Mouse (Mus musculus): Measurements from ENCODE around the gene Edc3. TPM values are rescaled to one million over a fixed set of nuclear protein-coding genes. Genes with fewer than 3 reads are reported as not detected.
A peak's percentile ranks its signal among the peaks of the same experiment; 100 is the strongest.

Edc3 gene
- polyA plus RNA-seq, 1 experiment from 2014 or later: 23.7 TPM

GRCm38 (mm10) chr9:57668277-57668676 is 40.1 kb upstream of the Edc3 start:
- DNase-seq (ENCODE audit: low spot score) (no peak), ATAC-seq (ENCODE audit: low FRiP score) (no peak)
- H3K27ac ChIP-seq (ENCODE audit: low read depth, low read length): no peak overlapping the region
- H3K9me3 ChIP-seq (ENCODE audit: control insufficient read depth, low read length): no peaks in the 10 kb centered on the region
- H3K36me3 ChIP-seq (ENCODE audit: control insufficient read depth, insufficient read depth, low read length): no peaks in the 10 kb centered on the region
- whole genome bisulfite sequencing: 43% methylated on average over 1 of the region's 1 CpGs
- H3K27me3 ChIP-seq (ENCODE audit: control insufficient read depth, insufficient read depth, low read length): no peaks in the 10 kb centered on the region
- no peak overlapping the region for H3K4me3 ChIP-seq (ENCODE audit: low read depth, low read length)
- no peak overlapping the region for H3K4me2 ChIP-seq (replicated peaks; ENCODE audit: low read depth, low read length)
- H3K4me1 ChIP-seq (replicated peaks; ENCODE audit: control insufficient read depth, insufficient read depth, low read length): no peaks in the 10 kb centered on the region
- no peak overlapping the region for H3K9ac ChIP-seq (ENCODE audit: low read depth, low read length)

GRCm38 (mm10) chr9:57669566-57669965 is 38.8 kb upstream of the Edc3 start:
- no peaks in the 10 kb centered on the region for H3K27me3 ChIP-seq (ENCODE audit: control insufficient read depth, insufficient read depth, low read length)
- WGBS: 81% methylated on average over 3 of the region's 3 CpGs
- no peak for DNase-seq (ENCODE audit: low spot score)
- H3K27ac ChIP-seq (ENCODE audit: low read depth, low read length): no peak overlapping the region
- H3K9ac ChIP-seq (ENCODE audit: low read depth, low read length): no peak overlapping the region
- no peaks in the 10 kb centered on the region for H3K4me1 ChIP-seq (replicated peaks; ENCODE audit: control insufficient read depth, insufficient read depth, low read length)
- no peaks in the 10 kb centered on the region for H3K36me3 ChIP-seq (ENCODE audit: control insufficient read depth, insufficient read depth, low read length)
- ATAC-seq (ENCODE audit: low FRiP score): no peak
- H3K4me3 ChIP-seq (ENCODE audit: low read depth, low read length): no peak overlapping the region
- no peaks in the 10 kb centered on the region for H3K9me3 ChIP-seq (ENCODE audit: control insufficient read depth, low read length)
- no peak overlapping the region for H3K4me2 ChIP-seq (replicated peaks; ENCODE audit: low read depth, low read length)

- Histone ChIP-seq H3K36me3 (ENCODE audit: control insufficient read depth, insufficient read depth, low read length) (no peaks in the 10 kb centered on the region), H3K9ac (ENCODE audit: low read depth, low read length) (no peak overlapping the region), H3K4me2 (replicated peaks; ENCODE audit: low read depth, low read length) (no peak overlapping the region), H3K9me3 (ENCODE audit: control insufficient read depth, low read length) (no peaks in the 10 kb centered on the region), H3K27ac (ENCODE audit: low read depth, low read length) (no peak overlapping the region), H3K4me3 (ENCODE audit: low read depth, low read length) (no peak overlapping the region), H3K27me3 (ENCODE audit: control insufficient read depth, insufficient read depth, low read length) (no peaks in the 10 kb centered on the region), H3K4me1 (replicated peaks; ENCODE audit: control insufficient read depth, insufficient read depth, low read length) (no peaks in the 10 kb centered on the region)
- no peak for DNase-seq (ENCODE audit: low spot score)
- 90% methylated on average over 4 of the region's 4 CpGs for WGBS
- ATAC-seq (ENCODE audit: low FRiP score): no peak
These were observed 37.3 kb upstream of the Edc3 start for GRCm38 (mm10) chr9:57671037-57671436.

GRCm38 (mm10) chr9:57671500-57671899 is 36.8 kb upstream of the Edc3 start:
- DNase-seq (ENCODE audit: low spot score): no peak
- Histone ChIP-seq H3K27me3 (ENCODE audit: control insufficient read depth, insufficient read depth, low read length) (no peaks in the 10 kb centered on the region), H3K4me2 (replicated peaks; ENCODE audit: low read depth, low read length) (no peak overlapping the region), H3K36me3 (ENCODE audit: control insufficient read depth, insufficient read depth, low read length) (no peaks in the 10 kb centered on the region), H3K4me1 (replicated peaks; ENCODE audit: control insufficient read depth, insufficient read depth, low read length) (no peaks in the 10 kb centered on the region), H3K4me3 (ENCODE audit: low read depth, low read length) (no peak overlapping the region), H3K9me3 (ENCODE audit: control insufficient read depth, low read length) (no peaks in the 10 kb centered on the region), H3K9ac (ENCODE audit: low read depth, low read length) (no peak overlapping the region), H3K27ac (ENCODE audit: low read depth, low read length) (no peak overlapping the region)
- no peak for ATAC-seq (ENCODE audit: low FRiP score)
- 85% methylated on average over 5 of the region's 5 CpGs for WGBS

DNA sequence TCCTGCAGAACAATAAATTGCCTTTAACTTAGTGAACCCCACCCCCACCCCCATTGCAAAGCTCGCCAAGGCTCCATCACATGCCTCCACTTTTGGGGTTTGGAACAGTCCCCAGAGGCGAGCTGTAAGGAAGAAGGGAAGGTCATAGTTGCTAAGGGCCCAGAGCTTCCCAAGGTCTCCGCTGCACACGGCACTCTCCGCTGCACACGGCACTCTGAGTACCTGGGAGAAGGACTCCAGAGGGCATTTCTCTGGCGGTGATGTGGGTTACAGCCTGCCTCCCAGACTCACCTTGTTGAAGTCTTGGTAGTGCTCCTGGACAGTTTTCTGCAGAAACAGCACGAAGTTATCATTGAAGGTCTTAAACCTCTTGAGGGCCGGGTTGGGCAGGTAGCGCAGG is 26.9 kb upstream of the Edc3 start:
- no peak overlapping the region for H3K4me3 ChIP-seq (ENCODE audit: low read depth, low read length)
- 77% methylated on average over 10 of the region's 10 CpGs for WGBS
- no peaks in the 10 kb centered on the region for H3K4me1 ChIP-seq (replicated peaks; ENCODE audit: control insufficient read depth, insufficient read depth, low read length)
- H3K9me3 ChIP-seq (ENCODE audit: control insufficient read depth, low read length): no peaks in the 10 kb centered on the region
- H3K27ac ChIP-seq (ENCODE audit: low read depth, low read length): no peak overlapping the region
- no peaks in the 10 kb centered on the region for H3K27me3 ChIP-seq (ENCODE audit: control insufficient read depth, insufficient read depth, low read length)
- DNase-seq (ENCODE audit: low spot score): no peak
- H3K9ac ChIP-seq (ENCODE audit: low read depth, low read length): no peak overlapping the region
- no peaks in the 10 kb centered on the region for H3K36me3 ChIP-seq (ENCODE audit: control insufficient read depth, insufficient read depth, low read length)
- H3K4me2 ChIP-seq (replicated peaks; ENCODE audit: low read depth, low read length): no peak overlapping the region
- ATAC-seq (ENCODE audit: low FRiP score): no peak

DNA sequence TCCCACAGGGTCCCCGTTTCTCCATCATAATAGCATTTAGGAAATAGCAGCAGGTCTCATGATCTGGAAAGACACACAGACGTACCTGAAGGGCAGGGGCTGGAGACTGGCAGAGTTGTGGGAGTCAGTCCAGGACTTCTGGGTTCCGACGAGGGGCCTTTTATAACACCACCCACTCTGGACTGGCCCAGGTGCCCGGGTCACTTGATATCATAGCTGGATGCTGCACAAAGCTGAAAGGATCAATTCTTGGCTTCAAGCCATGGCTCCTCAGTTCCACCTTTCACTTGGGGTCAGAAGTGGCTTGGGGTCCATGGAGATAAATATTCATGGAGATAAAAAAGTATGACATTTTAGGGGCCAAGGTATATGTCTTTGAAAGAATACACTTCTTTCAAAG is 24.8 kb upstream of the Edc3 start, which contains the start of gene Cyp1a2:
TSS of gene Cyp1a2 (minus strand) at position 184 of the 400 bp plus-strand sequence.
- no peak for ATAC-seq (ENCODE audit: low FRiP score)
- WGBS: 87% methylated on average over 5 of the region's 5 CpGs

DNA sequence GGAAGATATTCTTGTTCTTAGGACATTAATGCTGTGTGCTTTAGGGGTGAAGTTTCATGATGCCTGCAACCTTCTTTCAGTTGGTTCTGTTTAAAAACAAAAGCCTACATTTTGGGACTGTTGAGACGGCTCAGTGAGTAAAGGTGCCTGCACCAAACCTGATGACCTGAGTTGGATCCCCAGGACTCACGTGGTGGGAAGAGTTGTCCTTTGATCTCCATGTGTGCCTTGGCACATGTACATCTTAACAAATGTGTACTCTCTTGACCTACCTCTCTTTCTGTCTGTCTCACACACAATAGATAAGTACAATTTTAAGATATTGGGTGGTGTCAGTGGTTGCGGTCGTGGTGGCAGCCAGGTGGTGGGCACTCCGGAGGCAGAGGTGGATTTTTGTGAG is 22.3 kb upstream of the Edc3 start:
- ATAC-seq (ENCODE audit: low FRiP score): no peak
- H3K27me3 ChIP-seq (ENCODE audit: control insufficient read depth, insufficient read depth, low read length): no peaks in the 10 kb centered on the region
- no peaks in the 10 kb centered on the region for H3K9me3 ChIP-seq (ENCODE audit: control insufficient read depth, low read length)
- H3K9ac ChIP-seq (ENCODE audit: low read depth, low read length): no peak overlapping the region
- no peak for DNase-seq (ENCODE audit: low spot score)
- no peak overlapping the region for H3K27ac ChIP-seq (ENCODE audit: low read depth, low read length)
- no peak overlapping the region for H3K4me2 ChIP-seq (replicated peaks; ENCODE audit: low read depth, low read length)
- no peaks in the 10 kb centered on the region for H3K36me3 ChIP-seq (ENCODE audit: control insufficient read depth, insufficient read depth, low read length)
- H3K4me3 ChIP-seq (ENCODE audit: low read depth, low read length): no peak overlapping the region
- no peaks in the 10 kb centered on the region for H3K4me1 ChIP-seq (replicated peaks; ENCODE audit: control insufficient read depth, insufficient read depth, low read length)
- 91% methylated on average over 5 of the region's 5 CpGs for WGBS

More for the DNA sequence above, 24.8 kb upstream of the Edc3 start, which contains the start of gene Cyp1a2:
- Histone ChIP-seq H3K9me3 (ENCODE audit: control insufficient read depth, low read length) (no peaks in the 10 kb centered on the region), H3K27me3 (ENCODE audit: control insufficient read depth, insufficient read depth, low read length) (no peaks in the 10 kb centered on the region), H3K4me3 (ENCODE audit: low read depth, low read length) (no peak within 1 kb of the TSS), H3K27ac (ENCODE audit: low read depth, low read length) (no peak within 1 kb of the TSS), H3K36me3 (ENCODE audit: control insufficient read depth, insufficient read depth, low read length) (no peaks in the 10 kb centered on the region), H3K4me2 (replicated peaks; ENCODE audit: low read depth, low read length) (no peak within 1 kb of the TSS), H3K4me1 (replicated peaks; ENCODE audit: control insufficient read depth, insufficient read depth, low read length) (no peaks in the 10 kb centered on the region), H3K9ac (ENCODE audit: low read depth, low read length) (no peak within 1 kb of the TSS)
- no peak for DNase-seq (ENCODE audit: low spot score)

GRCm38 (mm10) chr9:57687751-57688150 is 20.6 kb upstream of the Edc3 start, which contains the start of gene Cyp1a1:
Cyp1a1 (plus strand) TSS chr9:57687928.
- Histone ChIP-seq H3K9me3 (ENCODE audit: control insufficient read depth, low read length) (no peaks in the 10 kb centered on the region), H3K27me3 (ENCODE audit: control insufficient read depth, insufficient read depth, low read length) (no peaks in the 10 kb centered on the region), H3K9ac (ENCODE audit: low read depth, low read length) (no peak within 1 kb of the TSS), H3K4me2 (replicated peaks; ENCODE audit: low read depth, low read length) (no peak within 1 kb of the TSS), H3K27ac (ENCODE audit: low read depth, low read length) (no peak within 1 kb of the TSS), H3K36me3 (ENCODE audit: control insufficient read depth, insufficient read depth, low read length) (no peaks in the 10 kb centered on the region), H3K4me1 (replicated peaks; ENCODE audit: control insufficient read depth, insufficient read depth, low read length) (no peaks in the 10 kb centered on the region), H3K4me3 (ENCODE audit: low read depth, low read length) (no peak within 1 kb of the TSS)
- 90% methylated on average over 2 of the region's 2 CpGs for WGBS
- ATAC-seq (ENCODE audit: low FRiP score): no peak
- DNase-seq (ENCODE audit: low spot score): no peak

GRCm38 (mm10) chr9:57688158-57688557 is 20.2 kb upstream of the Edc3 start:
- DNase-seq (ENCODE audit: low spot score): peak; percentile 10
- Histone ChIP-seq H3K27ac (ENCODE audit: low read depth, low read length) (no peak overlapping the region), H3K36me3 (ENCODE audit: control insufficient read depth, insufficient read depth, low read length) (no peaks in the 10 kb centered on the region), H3K4me2 (replicated peaks; ENCODE audit: low read depth, low read length) (no peak overlapping the region), H3K27me3 (ENCODE audit: control insufficient read depth, insufficient read depth, low read length) (no peaks in the 10 kb centered on the region), H3K9me3 (ENCODE audit: control insufficient read depth, low read length) (no peaks in the 10 kb centered on the region), H3K9ac (ENCODE audit: low read depth, low read length) (no peak overlapping the region), H3K4me1 (replicated peaks; ENCODE audit: control insufficient read depth, insufficient read depth, low read length) (no peaks in the 10 kb centered on the region), H3K4me3 (ENCODE audit: low read depth, low read length) (no peak overlapping the region)
- 51% methylated on average over 2 of the region's 2 CpGs for WGBS
- ATAC-seq (ENCODE audit: low FRiP score): no peak

Measured in hindbrain, embryonic 11.5 days (tissue).